Mouse (Mus musculus): ENCODE results near the gene Cox20.
"Not testable (repeated sequence)": the region's sequence is repeated elsewhere in the genome, so short reads cannot be mapped to it uniquely, and the experiment has no call there.

The Cox20 gene

GRCm38 (mm10) chr1:178320723-178321590 is 2.0 kb downstream of the Cox20 start:
- no peak for DNase-seq (ENCODE audit: low spot score)

GRCm38 (mm10) chr1:178321730-178322357 is 2.9 kb downstream of the Cox20 start:
- DNase-seq (ENCODE audit: low spot score) = no peak

- no peak for DNase-seq (ENCODE audit: low spot score)
Observed at GRCm38 (mm10) chr1:178323235-178323634, 4.3 kb downstream of the Cox20 start.

GRCm38 (mm10) chr1:178324568-178324967 is 5.6 kb downstream of the Cox20 start:
- DNase-seq (ENCODE audit: low spot score) = no peak

- no peak for DNase-seq (ENCODE audit: low spot score)
Observed at GRCm38 (mm10) chr1:178326357-178326756, 7.4 kb downstream of the Cox20 start.

GRCm38 (mm10) chr1:178326950-178327349 is 8.0 kb downstream of the Cox20 start:
- no peak for DNase-seq (ENCODE audit: low spot score)

- no peak for DNase-seq (ENCODE audit: low spot score)
Observed at GRCm38 (mm10) chr1:178329017-178329416, 10.1 kb downstream of the Cox20 start.

- no peak for DNase-seq (ENCODE audit: low spot score)
Observed at GRCm38 (mm10) chr1:178329946-178330345, 11.0 kb downstream of the Cox20 start.

GRCm38 (mm10) chr1:178335860-178336261 is 16.9 kb downstream of the Cox20 start:
- peak; percentile 25 for DNase-seq (ENCODE audit: low spot score)

- peak; percentile 82 for DNase-seq (ENCODE audit: low spot score)
Observed at GRCm38 (mm10) chr1:178336289-178336775, 17.4 kb downstream of the Cox20 start.

- DNase-seq (ENCODE audit: low spot score) = peak; percentile 54
Observed at GRCm38 (mm10) chr1:178336777-178337481, 18.0 kb downstream of the Cox20 start.

- DNase-seq (ENCODE audit: low spot score) = peak; percentile 94
Observed at GRCm38 (mm10) chr1:178337551-178338317, 18.8 kb downstream of the Cox20 start, which contains the start of gene Hnrnpu. Hnrnpu (minus strand) TSS chr1:178337797.

- peak; percentile 30 for DNase-seq (ENCODE audit: low spot score)
Observed at GRCm38 (mm10) chr1:178338318-178338641, 19.4 kb downstream of the Cox20 start.

GRCm38 (mm10) chr1:178340213-178340612 is 21.3 kb downstream of the Cox20 start:
- no peak for DNase-seq (ENCODE audit: low spot score)

GRCm38 (mm10) chr1:178341435-178341834 is 22.5 kb downstream of the Cox20 start:
- no peak for DNase-seq (ENCODE audit: low spot score)

GRCm38 (mm10) chr1:178342063-178342462 is 23.1 kb downstream of the Cox20 start:
- DNase-seq (ENCODE audit: low spot score) = no peak

GRCm38 (mm10) chr1:178342612-178343011 is 23.7 kb downstream of the Cox20 start:
- no peak for DNase-seq (ENCODE audit: low spot score)

GRCm38 (mm10) chr1:178344071-178344805 is 25.3 kb downstream of the Cox20 start:
- not testable (repeated sequence) for DNase-seq (ENCODE audit: low spot score)

GRCm38 (mm10) chr1:178350792-178351191 is 31.9 kb downstream of the Cox20 start:
- no peak for DNase-seq (ENCODE audit: low spot score)

GRCm38 (mm10) chr1:178351643-178352042 is 32.7 kb downstream of the Cox20 start:
- DNase-seq (ENCODE audit: low spot score) = no peak

- no peak for DNase-seq (ENCODE audit: low spot score)
Observed at GRCm38 (mm10) chr1:178354576-178354975, 35.6 kb downstream of the Cox20 start.

Measured in spleen, adult 12 weeks (tissue).